Mouse (Mus musculus) cerebellum, adult 18-20 months (tissue): Measurements from ENCODE around the gene Hdac6.
"Not testable (repeated sequence)": the region's sequence is repeated elsewhere in the genome, so short reads cannot be mapped to it uniquely, and the experiment has no call there.

ENCODE experiments used
- DNase-seq, 2 experiments: peaks; one replicate each; pipeline ENCODE4 v3.0.0; 2021

Gene Hdac6

DNA sequence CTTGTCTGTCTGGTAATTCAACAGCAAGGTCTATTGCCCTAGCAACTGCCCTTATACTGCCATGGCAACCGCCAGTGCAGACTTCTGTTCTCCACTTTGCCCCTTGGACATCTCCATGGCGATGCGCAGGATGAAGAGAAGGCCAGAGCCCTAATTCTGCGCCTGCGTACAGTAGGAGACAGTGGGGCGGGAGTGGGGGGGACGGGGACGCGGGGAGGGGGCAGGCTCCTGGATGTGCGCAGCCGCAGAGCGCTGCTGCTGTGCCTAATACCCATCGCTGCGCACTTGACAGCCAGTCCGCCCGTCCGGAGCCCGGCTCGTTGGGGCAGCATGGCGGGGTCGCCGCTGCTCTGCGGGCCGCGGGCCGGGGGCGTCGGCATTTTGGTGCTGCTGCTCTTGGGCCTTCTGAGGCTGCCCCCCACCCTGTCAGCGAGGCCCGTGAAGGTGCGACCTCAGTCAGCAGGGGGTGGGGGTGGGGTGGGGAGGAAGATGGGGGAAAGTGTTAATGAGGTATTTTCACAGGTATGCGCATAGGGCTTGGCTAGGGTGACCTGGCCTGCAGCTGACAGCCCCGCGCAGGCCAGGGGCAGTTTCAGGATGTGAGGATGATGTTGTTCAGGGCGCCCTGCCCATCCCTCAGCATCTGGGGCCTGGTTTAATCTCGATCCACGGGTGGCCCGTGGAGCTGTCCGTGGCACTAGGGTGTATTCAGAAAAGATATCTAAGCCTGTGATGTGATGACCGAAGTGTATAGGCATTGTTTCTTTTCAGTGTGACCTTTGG, 27.9 kb downstream of the Hdac6 start, which contains the start of gene Pcsk1n:
Gene Pcsk1n, plus strand, starts transcription at position 222 of the 783 bp plus-strand sequence.
- DNase-seq = peak; percentile 69 to 79

GRCm38 (mm10) chrX:7917960-7918359, 29.7 kb downstream of the Hdac6 start:
- not testable (repeated sequence) for DNase-seq

- DNase-seq = not testable (repeated sequence)
Measured at GRCm38 (mm10) chrX:7915669-7916068, 32.0 kb downstream of the Hdac6 start.

DNA sequence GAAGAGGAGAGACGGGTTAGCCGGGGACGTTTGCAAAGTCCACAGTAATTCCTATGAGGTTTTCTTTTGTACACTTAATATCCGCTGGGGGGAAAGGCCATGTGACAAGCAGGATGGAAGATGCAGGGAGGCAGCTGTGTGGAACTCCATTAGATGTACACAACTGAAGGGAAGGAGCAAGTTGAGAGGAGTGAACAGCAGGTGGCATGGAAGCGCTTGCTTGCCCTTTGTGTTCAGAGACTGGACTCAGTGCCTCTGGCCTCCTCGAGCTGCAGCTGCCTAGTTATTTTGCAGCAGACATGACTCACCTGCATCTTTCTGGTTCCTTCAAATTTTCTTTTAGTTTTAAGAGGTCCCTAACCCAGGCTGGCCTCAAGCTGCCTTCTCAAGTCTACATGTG, 37.2 kb downstream of the Hdac6 start:
- no peak for DNase-seq

DNA sequence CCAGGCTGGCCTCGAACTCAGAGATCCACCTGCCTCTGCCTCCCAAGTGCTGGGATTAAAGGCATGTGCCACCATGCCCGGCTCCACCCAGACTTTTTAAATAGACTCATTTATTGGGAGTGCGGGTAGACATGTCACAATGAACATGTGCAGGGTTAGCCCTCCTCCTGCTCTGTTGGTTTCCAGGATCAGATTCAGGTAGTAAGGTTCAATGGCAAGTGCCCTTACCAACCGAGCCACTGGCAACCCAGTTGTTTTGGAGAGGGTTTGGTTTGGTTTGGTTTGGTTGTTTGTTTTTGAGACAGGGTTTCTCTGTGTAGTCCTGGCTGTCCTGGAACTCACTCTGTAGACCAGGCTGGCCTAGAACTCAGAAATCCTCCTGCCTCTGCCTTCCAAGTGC, 38.4 kb downstream of the Hdac6 start, which contains the start of gene Gm10490:
Gene Gm10490, plus strand, starts transcription at position 301 of the 400 bp plus-strand sequence.
- DNase-seq = not testable (repeated sequence)

DNA sequence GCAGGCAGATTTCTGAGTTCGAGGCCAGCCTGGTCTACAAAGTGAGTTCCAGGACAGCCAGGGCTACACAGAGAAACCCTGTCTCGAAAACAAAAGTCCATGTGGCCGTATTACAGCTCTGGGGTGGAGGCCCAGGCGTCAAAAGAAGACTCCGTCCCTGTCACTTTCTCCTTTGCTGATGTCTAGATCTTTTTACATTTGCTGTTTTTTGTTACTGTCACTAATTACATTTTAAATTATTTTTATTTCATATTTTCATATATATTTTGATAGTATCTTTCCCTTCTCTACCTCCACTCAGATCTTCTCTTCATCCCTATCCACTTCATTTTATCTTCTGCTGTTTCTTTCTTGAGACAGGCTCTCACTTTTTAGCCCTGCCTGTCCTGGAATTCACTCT, 40.0 kb downstream of the Hdac6 start, which contains the start of gene Gm10491:
Gene Gm10491, minus strand, starts transcription at position 101 of the 400 bp plus-strand sequence.
- no peak for DNase-seq

- no peak for DNase-seq
Measured at GRCm38 (mm10) chrX:7904441-7904840, 43.2 kb downstream of the Hdac6 start.

GRCm38 (mm10) chrX:7898880-7899874, 48.5 kb downstream of the Hdac6 start, which contains the start of the genes Pqbp1 and Timm17b:
Gene Pqbp1 (minus strand): TSS chrX:7899269.
Gene Timm17b (plus strand): TSS chrX:7899357.
- DNase-seq = peak; percentile 86 to 94

DNA sequence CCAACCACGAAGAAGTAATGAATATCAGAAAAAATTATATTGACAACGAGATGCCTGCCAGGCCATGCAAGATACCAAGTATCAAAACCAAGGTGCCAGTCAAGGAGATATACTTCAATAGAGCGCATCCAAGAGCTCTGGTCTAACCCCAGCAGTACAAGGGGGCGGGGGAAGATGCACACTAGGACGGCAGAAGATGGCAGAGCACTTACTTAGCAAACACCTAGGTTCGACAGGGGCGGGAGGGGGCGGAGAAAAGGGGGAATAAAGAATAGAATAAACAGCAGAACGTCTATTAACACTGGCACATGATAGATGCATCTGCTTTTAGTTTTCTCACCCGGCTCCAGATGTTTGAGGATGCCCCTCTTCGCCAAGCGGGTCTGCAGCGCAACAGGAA, 49.5 kb downstream of the Hdac6 start:
- no peak for DNase-seq

DNA sequence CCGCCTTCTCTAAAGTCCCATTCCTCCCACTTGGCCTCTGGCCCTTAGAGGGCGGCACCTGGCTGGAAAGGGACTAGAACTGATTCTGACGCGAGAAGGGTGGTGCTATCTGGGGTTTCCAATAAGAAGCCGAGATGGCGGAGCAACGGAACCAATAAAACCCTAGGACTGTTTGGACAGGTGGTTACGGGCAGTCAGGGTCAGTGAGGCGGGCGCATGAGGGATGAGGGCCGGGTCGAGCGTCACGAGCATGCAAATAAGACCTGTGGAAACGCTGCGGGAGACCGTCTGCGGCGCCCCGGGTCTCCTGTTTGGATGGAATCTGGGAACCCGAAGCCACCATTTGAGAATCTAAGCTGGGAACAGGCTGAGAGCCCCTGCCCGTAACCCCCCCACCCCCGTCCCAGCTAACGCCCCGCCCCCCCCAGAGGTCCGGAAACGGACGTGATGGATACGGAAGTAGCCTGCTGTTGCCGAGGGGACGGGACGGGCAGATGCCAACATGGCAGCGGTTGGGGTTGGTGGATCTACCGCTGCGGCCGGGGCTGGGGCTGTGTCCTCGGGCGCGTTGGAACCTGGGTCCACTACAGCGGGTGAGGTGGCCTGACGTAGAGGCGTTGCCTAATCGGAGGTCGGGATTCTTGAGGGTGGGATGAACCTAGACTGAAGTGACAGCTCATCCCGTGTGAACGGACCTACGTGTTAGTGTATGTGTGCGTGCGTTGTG, 63.7 kb downstream of the Hdac6 start, which contains the start of gene Slc35a2:
Gene Slc35a2, plus strand, starts transcription at position 188 of the 727 bp plus-strand sequence.
- peak; percentile 78 to 89 for DNase-seq
